Mouse (Mus musculus) midbrain, embryonic 12.5 days (tissue): ENCODE measurements around the gene Mpped2. TPM values are rescaled to one million over a fixed set of nuclear protein-coding genes. Genes with fewer than 3 reads are reported as not detected.

Experiments used
- ATAC-seq: fragments of 200-750 bp; cut with Nextera tagmentation; 2 replicates; pipeline ENCODE4 v1.8.0; 2017; ENCODE audit warnings: low read depth, moderate TSS enrichment, moderate library complexity; ENCODE audit not compliant: low FRiP score
- H3K27ac ChIP-seq: fragments of 300-500 bp; sonication (generic); replicated peaks from 2 replicates; pipeline ENCODE4 v1.5.1; 2016; ENCODE audit warnings: mild to moderate bottlenecking
- H3K27me3 ChIP-seq: fragments of 300-500 bp; sonication (generic); 2 replicates; pipeline ENCODE4 v1.6.1; 2016; ENCODE audit warnings: mild to moderate bottlenecking
- H3K36me3 ChIP-seq: fragments of 300-500 bp; sonication (generic); 2 replicates; pipeline ENCODE4 v1.6.1; 2016
- H3K4me1 ChIP-seq: fragments of 300-500 bp; sonication (generic); 2 replicates; pipeline ENCODE4 v1.6.1; 2016
- H3K4me2 ChIP-seq: fragments of 300-500 bp; sonication (generic); replicated peaks from 2 replicates; pipeline ENCODE4 v1.6.1; 2016; ENCODE audit warnings: mild to moderate bottlenecking, moderate library complexity
- H3K4me3 ChIP-seq: fragments of 300-500 bp; sonication (generic); 2 replicates; pipeline ENCODE4 v1.5.1; 2016; ENCODE audit warnings: mild to moderate bottlenecking
- H3K9ac ChIP-seq: fragments of 300-500 bp; sonication (generic); replicated peaks from 2 replicates; pipeline ENCODE4 v1.6.1; 2016; ENCODE audit warnings: mild to moderate bottlenecking, moderate library complexity
- H3K9me3 ChIP-seq: fragments of 300-500 bp; sonication (generic); 2 replicates; pipeline ENCODE4 v1.6.1; 2016; ENCODE audit warnings: mild to moderate bottlenecking
- WGBS: fragments of 180-500 bp; shearing (Covaris S2); methylation state at CpG from one replicate; pipeline ENCODE4 v1.1.7; 2016; 5-methylcytosine and 5-hydroxymethylcytosine counted together
- polyA plus RNA-seq: library from polyadenylated mRNA; unstranded; fragments of >200 nt; fragmentation: Nextera tagmentation; extraction: Ambion mirVana; gene quantifications from 2 replicates; pipeline ENCODE4 v1.2.1, GENCODE M21; 2016

The Mpped2 gene
- polyA plus RNA-seq, 1 experiment from 2014 or later, result 112 TPM

- H3K36me3 ChIP-seq, result peaks cover 20% of the 10 kb centered on the region
- H3K4me3 ChIP-seq, result no peak overlapping the region
- no peak for ATAC-seq
- no peaks in the 10 kb centered on the region for H3K9me3 ChIP-seq
- H3K27me3 ChIP-seq, result no peaks in the 10 kb centered on the region
- no peak overlapping the region for H3K9ac ChIP-seq
- H3K4me2 ChIP-seq, result no peak overlapping the region
- 64% methylated on average over 5 of the region's 5 CpGs for WGBS
- no peak overlapping the region for H3K27ac ChIP-seq
- peaks cover 3% of the 10 kb centered on the region for H3K4me1 ChIP-seq
These were observed 173.2 kb downstream of the Mpped2 start for GRCm38 (mm10) chr2:106866303-106866702.

DNA sequence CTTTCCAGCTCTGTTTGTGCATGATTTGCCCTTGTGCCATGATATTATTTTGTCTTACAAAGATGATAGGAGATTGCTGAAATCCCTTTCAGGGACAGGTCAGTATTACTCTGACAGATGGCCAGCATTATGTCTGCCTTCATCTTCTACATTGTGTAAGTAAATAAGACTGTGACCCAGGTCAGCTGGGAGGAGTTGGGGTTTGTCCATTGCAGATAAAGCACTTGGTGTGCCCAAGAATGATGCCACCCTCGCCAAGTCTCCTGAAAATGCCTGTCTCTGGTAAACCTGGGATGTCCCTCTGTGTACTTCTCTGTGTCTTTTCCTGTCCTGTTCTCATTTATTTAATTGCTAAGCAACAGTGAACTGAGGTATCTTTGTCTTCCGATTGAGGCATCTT is 177.8 kb downstream of the Mpped2 start:
- H3K9me3 ChIP-seq, result no peaks in the 10 kb centered on the region
- H3K36me3 ChIP-seq, result peaks cover 20% of the 10 kb centered on the region
- H3K27ac ChIP-seq, result no peak overlapping the region
- no peak overlapping the region for H3K4me2 ChIP-seq
- H3K9ac ChIP-seq, result no peak overlapping the region
- ATAC-seq, result no peak
- H3K27me3 ChIP-seq, result no peaks in the 10 kb centered on the region
- 89% methylated on average over 2 of the region's 2 CpGs for WGBS
- no peak overlapping the region for H3K4me3 ChIP-seq
- H3K4me1 ChIP-seq, result no peaks in the 10 kb centered on the region

GRCm38 (mm10) chr2:106873166-106873565 is 180.1 kb downstream of the Mpped2 start:
- Histone ChIP-seq H3K9me3 (no peaks in the 10 kb centered on the region), H3K36me3 (peaks cover 15% of the 10 kb centered on the region; the same call in 1 of the 2 replicates), H3K4me2 (no peak overlapping the region), H3K4me3 (no peak overlapping the region), H3K4me1 (no peaks in the 10 kb centered on the region), H3K27me3 (no peaks in the 10 kb centered on the region), H3K27ac (no peak overlapping the region), H3K9ac (no peak overlapping the region)
- ATAC-seq, result no peak
- 88% methylated on average over 9 of the region's 9 CpGs for WGBS

DNA sequence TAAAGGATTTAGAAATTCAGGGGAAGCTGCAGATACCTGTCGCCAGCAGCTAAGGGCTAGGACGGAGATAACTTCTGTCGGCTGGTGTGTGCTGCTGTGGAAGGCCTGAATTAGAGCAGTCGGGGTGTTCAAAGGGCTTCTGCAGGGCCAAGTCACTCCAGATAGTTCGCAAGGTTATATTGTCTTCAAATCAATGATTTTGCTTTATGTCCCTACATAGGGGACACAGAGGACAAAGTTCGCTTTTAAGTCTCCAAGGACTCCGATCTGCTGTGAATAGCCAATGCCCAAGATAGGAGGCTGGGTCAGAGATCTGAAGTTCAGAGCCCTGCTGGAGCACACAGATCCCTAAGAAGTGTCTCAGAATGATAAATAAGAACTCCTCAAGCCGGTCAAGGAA is 190.3 kb downstream of the Mpped2 start:
- 77% methylated on average over 8 of the region's 8 CpGs for WGBS
- ATAC-seq, result no peak
- Histone ChIP-seq H3K27ac (no peak overlapping the region), H3K4me1 (no peaks in the 10 kb centered on the region), H3K36me3 (no peaks in the 10 kb centered on the region), H3K9ac (no peak overlapping the region), H3K4me2 (no peak overlapping the region), H3K4me3 (no peak overlapping the region), H3K27me3 (no peaks in the 10 kb centered on the region), H3K9me3 (no peaks in the 10 kb centered on the region)

DNA sequence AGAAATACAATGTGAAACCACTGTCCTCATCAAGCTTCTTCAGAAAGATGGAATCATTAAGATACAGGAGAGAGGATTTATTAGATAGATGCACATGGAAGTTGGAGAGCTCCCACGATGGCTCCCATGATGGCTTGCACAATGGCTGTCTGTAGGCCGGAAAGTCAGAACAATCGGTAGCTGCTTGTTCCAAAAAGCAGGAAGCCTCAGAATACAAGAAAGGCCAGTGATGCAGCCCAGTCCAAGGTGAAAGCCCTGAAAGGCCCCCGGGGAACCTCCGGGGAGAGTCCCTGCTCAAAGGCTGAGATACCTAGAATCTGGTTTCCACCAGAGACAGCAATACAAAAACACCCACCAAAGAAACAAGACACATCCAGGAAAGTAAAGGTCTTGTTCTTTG is 195.1 kb downstream of the Mpped2 start:
- ATAC-seq, result no peak
- Histone ChIP-seq H3K27ac (no peak overlapping the region), H3K4me3 (no peak overlapping the region), H3K27me3 (no peaks in the 10 kb centered on the region), H3K36me3 (no peaks in the 10 kb centered on the region), H3K4me2 (no peak overlapping the region), H3K4me1 (0 out of 2 replicates have a peak, but pooled peaks cover 6% of the 10 kb centered on the region), H3K9ac (no peak overlapping the region), H3K9me3 (no peaks in the 10 kb centered on the region)
- 96% methylated on average over 5 of the region's 5 CpGs for WGBS

- no peak overlapping the region for H3K4me2 ChIP-seq
- ATAC-seq, result 0 out of 2 replicates have a peak, but pooled peaks have one; percentile 16
- no peaks in the 10 kb centered on the region for H3K36me3 ChIP-seq
- H3K4me3 ChIP-seq, result no peak overlapping the region
- H3K9me3 ChIP-seq, result no peaks in the 10 kb centered on the region
- no peak overlapping the region for H3K9ac ChIP-seq
- no peaks in the 10 kb centered on the region for H3K27me3 ChIP-seq
- H3K4me1 ChIP-seq, result 0 out of 2 replicates have a peak, but pooled peaks cover 6% of the 10 kb centered on the region
- H3K27ac ChIP-seq, result no peak overlapping the region
- WGBS, result 33% methylated on average over 3 of the region's 3 CpGs
These were observed 196.4 kb downstream of the Mpped2 start for GRCm38 (mm10) chr2:106889297-106890000.

DNA sequence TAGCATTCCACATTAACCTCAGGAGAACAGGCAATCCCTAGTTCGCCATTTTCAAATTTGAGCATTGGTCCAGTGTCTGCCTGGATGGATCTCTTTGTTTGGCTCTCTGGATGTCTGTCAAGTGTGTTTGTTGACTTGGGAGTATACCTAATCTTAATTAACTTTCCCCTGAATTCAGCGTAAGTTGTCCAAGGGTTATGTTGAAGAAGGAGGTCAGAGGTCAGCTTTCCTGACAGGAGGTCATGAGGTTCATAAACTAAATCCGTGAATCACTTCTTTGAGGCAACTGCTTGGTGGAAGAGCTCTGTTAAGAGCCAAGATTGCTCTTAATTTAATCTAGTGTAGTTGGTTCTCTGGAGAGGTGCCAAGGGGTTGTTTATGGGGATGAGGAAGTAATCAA is 200.3 kb downstream of the Mpped2 start:
- ATAC-seq, result no peak
- WGBS, result 22% methylated on average over 3 of the region's 3 CpGs
- Histone ChIP-seq H3K4me1 (peaks cover 15% of the 10 kb centered on the region), H3K36me3 (no peaks in the 10 kb centered on the region), H3K4me2 (no peak overlapping the region), H3K27me3 (no peaks in the 10 kb centered on the region), H3K9ac (no peak overlapping the region), H3K27ac (no peak overlapping the region), H3K4me3 (no peak overlapping the region), H3K9me3 (no peaks in the 10 kb centered on the region)

GRCm38 (mm10) chr2:106895326-106896023 is 202.4 kb downstream of the Mpped2 start:
- no peak overlapping the region for H3K4me2 ChIP-seq
- no peak overlapping the region for H3K9ac ChIP-seq
- no peaks in the 10 kb centered on the region for H3K36me3 ChIP-seq
- peak overlapping the region; percentile 60 for H3K27ac ChIP-seq
- H3K4me3 ChIP-seq, result no peak overlapping the region
- H3K4me1 ChIP-seq, result peaks cover 9% of the 10 kb centered on the region
- no peaks in the 10 kb centered on the region for H3K27me3 ChIP-seq
- H3K9me3 ChIP-seq, result no peaks in the 10 kb centered on the region
- peak; percentile 94 for ATAC-seq
- WGBS, result 10% methylated on average over 11 of the region's 11 CpGs

DNA sequence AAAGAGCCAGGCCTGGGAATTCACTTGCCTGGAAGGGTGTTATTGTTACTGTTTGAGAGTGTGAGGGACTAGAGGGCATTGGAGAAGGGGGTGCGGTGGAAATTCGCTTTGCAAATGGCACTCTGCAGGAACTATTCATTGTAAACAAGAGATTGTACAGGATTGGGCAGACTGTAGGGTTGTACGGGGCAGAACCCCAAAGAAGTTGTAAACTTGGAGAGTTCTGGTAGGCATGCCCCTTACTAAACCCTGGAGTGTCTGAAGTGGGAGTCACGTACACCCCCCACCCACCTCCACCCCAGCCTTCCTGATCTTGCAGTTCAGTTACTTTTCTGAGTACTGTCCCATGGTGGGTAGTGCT is 202.9 kb downstream of the Mpped2 start:
- H3K9ac ChIP-seq, result no peak overlapping the region
- no peaks in the 10 kb centered on the region for H3K36me3 ChIP-seq
- no peaks in the 10 kb centered on the region for H3K27me3 ChIP-seq
- H3K27ac ChIP-seq, result peak overlapping the region; percentile 60
- no peaks in the 10 kb centered on the region for H3K9me3 ChIP-seq
- H3K4me3 ChIP-seq, result no peak overlapping the region
- H3K4me1 ChIP-seq, result peaks cover 9% of the 10 kb centered on the region
- 28% methylated on average over 4 of the region's 4 CpGs for WGBS
- ATAC-seq, result peak; percentile 59; the same call in 1 of the 2 replicates
- H3K4me2 ChIP-seq, result no peak overlapping the region

- 80% methylated on average over 6 of the region's 6 CpGs for WGBS
- Histone ChIP-seq H3K27ac (no peak overlapping the region), H3K27me3 (no peaks in the 10 kb centered on the region), H3K4me3 (no peak overlapping the region), H3K4me2 (no peak overlapping the region), H3K36me3 (no peaks in the 10 kb centered on the region), H3K9me3 (no peaks in the 10 kb centered on the region), H3K4me1 (peaks cover 6% of the 10 kb centered on the region; the same call in 1 of the 2 replicates), H3K9ac (no peak overlapping the region)
- ATAC-seq, result no peak
These were observed 218.9 kb downstream of the Mpped2 start for GRCm38 (mm10) chr2:106911951-106912480.
